Mouse (Mus musculus): Measurements from ENCODE around the gene Swt1. TPM values are rescaled to one million over a fixed set of nuclear protein-coding genes. Genes with fewer than 3 reads are reported as not detected.

Gene Swt1
- polyA plus RNA-seq, 1 experiment from 2014 or later = 15.2 TPM

Small RNAs within 50 kb of the gene (microRNA-seq; reads per million reads assigned to microRNA genes)
- not detected for gene Mir7682

Other genes with a start within 250 kb of the Swt1 start
- gene Gm47985, start 245.9 kb downstream of the Swt1 start, polyA plus RNA-seq (2014; fragmentation: Nextera tagmentation; extraction: Ambion mirVana) = not detected in 2 replicates
- gene Gm8947, start 236.1 kb downstream of the Swt1 start, polyA plus RNA-seq (2014; fragmentation: Nextera tagmentation; extraction: Ambion mirVana) = not detected in 2 replicates
- not detected in 2 replicates for gene Gm47995, start 230.0 kb downstream of the Swt1 start, polyA plus RNA-seq (2014; fragmentation: Nextera tagmentation; extraction: Ambion mirVana)
- not detected in 2 replicates for gene 3110040M04Rik, start 224.3 kb downstream of the Swt1 start, polyA plus RNA-seq (2014; fragmentation: Nextera tagmentation; extraction: Ambion mirVana)
- gene Gm47996, start 218.3 kb downstream of the Swt1 start, polyA plus RNA-seq (2014; fragmentation: Nextera tagmentation; extraction: Ambion mirVana) = not detected in 2 replicates
- 220 and 279 TPM in 2 replicates for gene Ivns1abp, start 84.0 kb downstream of the Swt1 start, polyA plus RNA-seq (2014; fragmentation: Nextera tagmentation; extraction: Ambion mirVana)
- gene Trmt1l, start 87 bp upstream of the Swt1 start, polyA plus RNA-seq (2014; fragmentation: Nextera tagmentation; extraction: Ambion mirVana) = 42.3 and 48.9 TPM in 2 replicates
- gene Rnf2, start 72.5 kb upstream of the Swt1 start, polyA plus RNA-seq (2014; fragmentation: Nextera tagmentation; extraction: Ambion mirVana) = 124 and 130 TPM in 2 replicates
- gene Fam129a, start 142.7 kb upstream of the Swt1 start, polyA plus RNA-seq (2014; fragmentation: Nextera tagmentation; extraction: Ambion mirVana) = 2.4 and 3.3 TPM in 2 replicates

All from neural tube, embryonic 14.5 days (tissue).